In the genomic region with DNA sequence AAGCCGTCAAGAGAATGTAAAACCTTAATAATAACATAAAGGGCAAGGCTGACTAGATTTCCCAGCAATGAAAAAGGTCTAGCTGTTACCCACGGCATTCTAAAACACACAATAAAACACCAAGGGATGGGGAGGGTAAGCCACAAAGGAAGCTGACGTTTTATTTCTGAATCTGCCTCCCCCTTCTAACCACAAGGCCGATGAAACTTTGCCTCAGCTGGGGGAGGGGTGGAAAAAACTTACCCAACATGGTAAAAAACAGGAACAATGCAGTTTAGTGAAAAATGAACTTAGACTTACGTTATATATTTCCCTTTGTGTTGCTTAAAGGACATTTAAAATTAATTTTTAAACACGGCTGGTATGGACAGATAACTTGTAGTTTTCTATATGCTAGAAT, we compare ENCODE assay signal across 7 mouse cellular contexts. TPM values are rescaled to one million over a fixed set of nuclear protein-coding genes. Genes with fewer than 3 reads are reported as not detected.
A peak's percentile ranks its signal among the peaks of the same experiment; 100 is the strongest.
DNase-seq lines count a peak whose midpoint lies in the region; ATAC-seq and TF ChIP-seq lines count a peak whose summit lies in the region.

No protein-coding gene starts in this region.

- no peak overlapping the region for H3K9ac ChIP-seq in midbrain, embryonic 16.5 days (ENCODE audit: low read depth, low read length)
- no peak overlapping the region for H3K9ac ChIP-seq in intestine, postnatal 0 days (ENCODE audit: low read depth, low read length)
- H3K9ac ChIP-seq in forebrain, postnatal 0 days = no peak overlapping the region

- H3K4me1 ChIP-seq in midbrain, embryonic 16.5 days (ENCODE audit: control insufficient read depth, insufficient read depth, low read length) = no peaks in the 10 kb centered on the region
- 0 out of 2 replicates have a peak, but pooled peaks cover 3% of the 10 kb centered on the region for H3K4me1 ChIP-seq in intestine, postnatal 0 days (replicated peaks; ENCODE audit: control insufficient read depth, insufficient read depth, low read length)
- no peaks in the 10 kb centered on the region for H3K4me1 ChIP-seq in forebrain, postnatal 0 days (ENCODE audit: insufficient read depth)

- no peak overlapping the region for H3K27ac ChIP-seq in midbrain, embryonic 16.5 days (ENCODE audit: low read length)
- no peak overlapping the region for H3K27ac ChIP-seq in intestine, postnatal 0 days (ENCODE audit: low read depth, low read length)
- H3K27ac ChIP-seq in forebrain, postnatal 0 days (ENCODE audit: low read depth, low read length) = no peak overlapping the region

- no peak overlapping the region for H3K4me2 ChIP-seq in midbrain, embryonic 16.5 days (ENCODE audit: low read length)
- H3K4me2 ChIP-seq in intestine, postnatal 0 days (replicated peaks; ENCODE audit: low read depth) = no peak overlapping the region
- no peak overlapping the region for H3K4me2 ChIP-seq in forebrain, postnatal 0 days (ENCODE audit: low read depth)

- H3K9me3 ChIP-seq in midbrain, embryonic 16.5 days (replicated peaks; ENCODE audit: control insufficient read depth, low read length, poor library complexity, severe bottlenecking) = no peaks in the 10 kb centered on the region
- H3K9me3 ChIP-seq in intestine, postnatal 0 days (ENCODE audit: control insufficient read depth) = no peaks in the 10 kb centered on the region
- H3K9me3 ChIP-seq in forebrain, postnatal 0 days (ENCODE audit: low read length) = no peaks in the 10 kb centered on the region

- WGBS in midbrain, embryonic 16.5 days = 53% methylated on average over 6 of the region's 6 CpGs
- WGBS in intestine, postnatal 0 days = 72% methylated on average over 6 of the region's 6 CpGs
- 46% methylated on average over 6 of the region's 6 CpGs for WGBS in forebrain, postnatal 0 days

- no peaks in the 10 kb centered on the region for H3K27me3 ChIP-seq in midbrain, embryonic 16.5 days (ENCODE audit: control insufficient read depth, insufficient read depth, low read depth, low read length)
- no peaks in the 10 kb centered on the region for H3K27me3 ChIP-seq in intestine, postnatal 0 days (replicated peaks; ENCODE audit: control insufficient read depth, insufficient read depth, low read length)
- no peaks in the 10 kb centered on the region for H3K27me3 ChIP-seq in forebrain, postnatal 0 days (ENCODE audit: insufficient read depth, low read length)

- TF ChIP-seq CTCF in intestine, postnatal 0 days (IDR thresholded peaks at IDR 0.05; ENCODE audit: low read depth) = no peak
- no peak for TF ChIP-seq CTCF in forebrain, postnatal 0 days (IDR thresholded peaks at IDR 0.05; ENCODE audit: low read depth)

- DNase-seq in A20 (ENCODE audit: low read depth, low spot score) = peak; percentile 94
- peak; percentile 18 to 23 for DNase-seq in heart, postnatal 14 days
- no peak for DNase-seq in forebrain, postnatal 0 days

- no peak overlapping the region for H3K4me3 ChIP-seq in midbrain, embryonic 16.5 days (ENCODE audit: low read depth, low read length)
- H3K4me3 ChIP-seq in intestine, postnatal 0 days (ENCODE audit: low read depth, low read length) = no peak overlapping the region
- no peak overlapping the region for H3K4me3 ChIP-seq in forebrain, postnatal 0 days (ENCODE audit: low read depth, low read length)

- intact Hi-C loops in heart, postnatal 14 days (cut with DNase I) = no loop called here

- H3K36me3 ChIP-seq in midbrain, embryonic 16.5 days (ENCODE audit: control insufficient read depth, insufficient read depth, low read length) = no peaks in the 10 kb centered on the region
- H3K36me3 ChIP-seq in intestine, postnatal 0 days (ENCODE audit: control insufficient read depth, insufficient read depth) = 0 out of 2 replicates have a peak, but pooled peaks cover 2% of the 10 kb centered on the region
- no peaks in the 10 kb centered on the region for H3K36me3 ChIP-seq in forebrain, postnatal 0 days (ENCODE audit: insufficient read depth)

- ATAC-seq in CD4-positive, CD25-positive, alpha-beta regulatory T cell, adult 4 months = peak; percentile 76
- ATAC-seq in monocyte, adult 5-6 weeks (replicated peaks; ENCODE audit: insufficient number of reproducible peaks, low FRiP score, low TSS enrichment, poor library complexity, severe bottlenecking) = peak; percentile 92
- no peak for ATAC-seq in midbrain, embryonic 16.5 days
- no peak for ATAC-seq in intestine, postnatal 0 days
- no peak for ATAC-seq in forebrain, postnatal 0 days

RNA-seq across cellular contexts. Expression of a gene that starts 11.0 kb away (rescaled TPM):
- 100 to 1,000 TPM; 437 to 460 TPM for polyA plus RNA-seq in CD4-positive, CD25-positive, alpha-beta regulatory T cell, adult 4 months (2017; shearing (Covaris generic))
- total RNA-seq in heart, postnatal 14 days (2021) = 10 to 100 TPM; 13.8 to 16.9 TPM
- 596 to 1,071 TPM (median 1,020 TPM) in 3 replicates for total RNA-seq in monocyte, adult 5-6 weeks (2017)
- polyA plus RNA-seq in midbrain, embryonic 16.5 days (2015; fragmentation: Nextera tagmentation; extraction: Ambion mirVana) = 3.4 and 5.1 TPM in 2 replicates
- polyA plus RNA-seq in intestine, postnatal 0 days (2015; fragmentation: Nextera tagmentation; extraction: Ambion mirVana) = 17.1 and 17.8 TPM in 2 replicates
- 7.2 and 7.8 TPM in 2 replicates for total RNA-seq in forebrain, postnatal 0 days (2014; rRNA removed)
- 4.1 and 4.4 TPM in 2 replicates for polyA plus RNA-seq in forebrain, postnatal 0 days (2015; fragmentation: Nextera tagmentation; extraction: Ambion mirVana)

Comparison
In these comparisons a context has a peak if more than half of its experiments do, and no peak if none do; other contexts are left out.
1. ATAC-seq: peak in CD4-positive, CD25-positive, alpha-beta regulatory T cell, adult 4 months (single experiment) and monocyte, adult 5-6 weeks (single experiment); none in midbrain, embryonic 16.5 days (single experiment), intestine, postnatal 0 days (single experiment) and forebrain, postnatal 0 days (single experiment).
2. RNA of a gene that starts 11.0 kb away (polyA plus RNA-seq): 437 to 460 TPM in CD4-positive, CD25-positive, alpha-beta regulatory T cell, adult 4 months; 17.1 to 17.8 TPM in intestine, postnatal 0 days, 3.4 to 5.1 TPM in midbrain, embryonic 16.5 days and 4.1 to 4.4 TPM in forebrain, postnatal 0 days; every median in the first group is over 10 times any median in the second.